Mouse (Mus musculus) heart, postnatal 0 days (tissue): Measurements from ENCODE around the gene Dab1.

Source experiments
- CTCF ChIP-seq: IDR thresholded peaks from 2 replicates; pipeline ENCODE4 v1.5.1; 2016; ENCODE audit warnings: antibody characterized with exemption, control low read depth, low read depth
- EP300 ChIP-seq: IDR thresholded peaks from 2 replicates; pipeline ENCODE4 v1.6.1; 2016; ENCODE audit warnings: antibody characterized with exemption, low read depth

DNA sequence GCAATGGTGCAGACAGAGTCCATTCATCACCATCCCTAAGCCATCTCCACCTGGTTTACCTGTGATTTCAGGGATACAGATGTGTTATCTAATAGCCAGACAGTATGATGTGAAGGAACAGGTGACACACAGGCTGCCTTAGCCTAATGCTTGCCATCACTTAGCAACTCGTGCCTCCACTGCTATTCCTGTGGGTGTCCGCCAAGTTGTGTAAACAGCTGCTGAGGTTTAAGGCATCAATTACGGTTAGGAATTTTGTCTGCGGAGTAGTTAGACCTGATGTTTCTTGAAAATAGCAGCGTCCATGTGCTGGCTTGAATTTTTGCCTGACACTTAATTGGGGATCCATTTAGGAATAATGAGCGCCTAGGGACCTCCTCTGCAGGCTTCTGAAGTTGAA is 487.1 kb downstream of the Dab1 start:
- no peak for TF ChIP-seq EP300
- TF ChIP-seq CTCF: no peak
